Mouse (Mus musculus): Measurements from ENCODE around the gene Rcsd1. TPM values are rescaled to one million over a fixed set of nuclear protein-coding genes. Genes with fewer than 3 reads are reported as not detected.

Gene Rcsd1
- polyA plus RNA-seq, 1 experiment from 2014 or later = 8.3 TPM

- no peak overlapping the region for H3K4me3 ChIP-seq (replicated peaks; ENCODE audit: low read length)
- WGBS = 84% methylated on average over 8 of the region's 8 CpGs
- H3K36me3 ChIP-seq (ENCODE audit: control insufficient read depth, insufficient read depth) = no peaks in the 10 kb centered on the region
- H3K9ac ChIP-seq (replicated peaks; ENCODE audit: low read depth, low read length) = no peak overlapping the region
- no peak overlapping the region for H3K4me2 ChIP-seq (ENCODE audit: low read length)
- H3K27me3 ChIP-seq (replicated peaks; ENCODE audit: control insufficient read depth, insufficient read depth, low read length) = no peaks in the 10 kb centered on the region
- H3K27ac ChIP-seq (ENCODE audit: low read length) = no peak overlapping the region
- ATAC-seq = no peak
- no peaks in the 10 kb centered on the region for H3K9me3 ChIP-seq (ENCODE audit: control insufficient read depth, low read length)
- H3K4me1 ChIP-seq (replicated peaks; ENCODE audit: control insufficient read depth, insufficient read depth, low read length) = peaks cover 24% of the 10 kb centered on the region
Observed at GRCm38 (mm10) chr1:165631136-165631535, 78.4 kb downstream of the Rcsd1 start.

DNA sequence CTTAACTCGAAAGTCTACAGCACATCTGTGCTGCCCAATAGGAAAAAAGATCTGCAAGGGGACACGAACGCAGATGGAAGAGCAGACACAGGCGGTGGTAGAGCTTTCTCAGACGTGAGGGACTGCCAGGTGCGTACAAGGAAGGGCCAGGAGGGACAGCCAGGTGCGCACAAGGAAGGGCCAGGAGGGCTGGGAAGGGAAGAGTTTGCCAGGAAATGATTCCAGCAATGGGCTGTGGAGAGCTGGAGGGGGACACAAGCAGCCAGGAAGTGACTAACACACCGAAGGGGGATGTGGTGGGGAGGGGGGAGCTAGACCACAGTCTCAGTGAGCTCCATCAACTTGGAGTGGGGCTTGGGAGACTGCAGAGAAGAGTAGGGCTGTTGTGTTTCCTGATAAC lies 79.6 kb downstream of the Rcsd1 start:
- Histone ChIP-seq H3K36me3 (ENCODE audit: control insufficient read depth, insufficient read depth) (no peaks in the 10 kb centered on the region), H3K27ac (ENCODE audit: low read length) (no peak overlapping the region), H3K27me3 (replicated peaks; ENCODE audit: control insufficient read depth, insufficient read depth, low read length) (no peaks in the 10 kb centered on the region), H3K4me3 (replicated peaks; ENCODE audit: low read length) (no peak overlapping the region), H3K9me3 (ENCODE audit: control insufficient read depth, low read length) (no peaks in the 10 kb centered on the region), H3K4me1 (replicated peaks; ENCODE audit: control insufficient read depth, insufficient read depth, low read length) (peaks cover 19% of the 10 kb centered on the region), H3K4me2 (ENCODE audit: low read length) (no peak overlapping the region), H3K9ac (replicated peaks; ENCODE audit: low read depth, low read length) (no peak overlapping the region)
- ATAC-seq = no peak
- 40% methylated on average over 8 of the region's 8 CpGs for WGBS

GRCm38 (mm10) chr1:165628603-165629002 lies 81.0 kb downstream of the Rcsd1 start:
- Histone ChIP-seq H3K27me3 (replicated peaks; ENCODE audit: control insufficient read depth, insufficient read depth, low read length) (no peaks in the 10 kb centered on the region), H3K4me2 (ENCODE audit: low read length) (no peak overlapping the region), H3K4me1 (replicated peaks; ENCODE audit: control insufficient read depth, insufficient read depth, low read length) (peaks cover 17% of the 10 kb centered on the region), H3K4me3 (replicated peaks; ENCODE audit: low read length) (no peak overlapping the region), H3K36me3 (ENCODE audit: control insufficient read depth, insufficient read depth) (no peaks in the 10 kb centered on the region), H3K27ac (ENCODE audit: low read length) (no peak overlapping the region), H3K9ac (replicated peaks; ENCODE audit: low read depth, low read length) (no peak overlapping the region), H3K9me3 (ENCODE audit: control insufficient read depth, low read length) (no peaks in the 10 kb centered on the region)
- WGBS = 93% methylated on average over 1 of the region's 1 CpGs
- no peak for ATAC-seq

DNA sequence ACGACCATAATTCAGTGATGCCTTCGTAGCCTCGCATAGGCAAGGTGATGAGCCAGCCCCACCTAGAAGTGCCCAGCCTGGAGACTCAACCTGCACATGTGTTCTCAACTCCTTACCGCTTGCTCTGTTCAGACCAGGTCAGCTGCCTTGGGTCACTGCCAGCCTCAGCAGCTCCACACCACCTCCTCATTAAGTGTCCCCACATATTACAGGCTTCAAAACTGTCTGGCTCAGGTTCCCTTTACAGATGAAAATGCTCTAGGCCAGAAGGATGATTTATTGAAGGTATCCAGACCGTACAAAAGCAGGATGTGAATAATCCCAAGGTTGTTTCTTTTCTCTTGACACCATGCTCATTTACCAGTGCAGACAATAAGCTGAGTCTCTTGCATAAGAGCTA lies 83.7 kb downstream of the Rcsd1 start:
- 88% methylated on average over 5 of the region's 5 CpGs for WGBS
- Histone ChIP-seq H3K27me3 (replicated peaks; ENCODE audit: control insufficient read depth, insufficient read depth, low read length) (no peaks in the 10 kb centered on the region), H3K9me3 (ENCODE audit: control insufficient read depth, low read length) (no peaks in the 10 kb centered on the region), H3K36me3 (ENCODE audit: control insufficient read depth, insufficient read depth) (no peaks in the 10 kb centered on the region), H3K9ac (replicated peaks; ENCODE audit: low read depth, low read length) (no peak overlapping the region), H3K27ac (ENCODE audit: low read length) (no peak overlapping the region), H3K4me3 (replicated peaks; ENCODE audit: low read length) (no peak overlapping the region), H3K4me1 (replicated peaks; ENCODE audit: control insufficient read depth, insufficient read depth, low read length) (peaks cover 5% of the 10 kb centered on the region; the same call in 1 of the 2 replicates), H3K4me2 (ENCODE audit: low read length) (no peak overlapping the region)
- ATAC-seq = no peak

DNA sequence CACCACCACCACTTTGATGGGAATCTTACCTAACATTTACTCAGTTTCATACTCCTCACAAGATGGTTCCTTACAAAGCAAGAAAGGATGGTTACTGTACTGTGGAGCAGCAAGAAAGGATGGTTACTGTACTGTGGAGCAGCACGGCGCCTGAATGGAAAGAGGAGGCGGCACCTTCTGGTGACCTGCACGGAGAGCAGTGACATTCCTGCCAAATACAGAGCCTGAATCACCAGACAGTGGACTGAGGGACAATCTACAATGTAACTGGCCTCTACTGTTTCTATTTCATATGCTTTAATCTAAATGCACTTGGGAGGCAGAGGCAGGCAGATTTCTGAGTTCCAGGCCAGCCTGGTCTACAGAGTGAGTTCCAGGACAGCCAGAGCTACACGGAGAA lies 84.5 kb downstream of the Rcsd1 start:
- Histone ChIP-seq H3K27ac (ENCODE audit: low read length) (no peak overlapping the region), H3K9ac (replicated peaks; ENCODE audit: low read depth, low read length) (no peak overlapping the region), H3K9me3 (ENCODE audit: control insufficient read depth, low read length) (no peaks in the 10 kb centered on the region), H3K36me3 (ENCODE audit: control insufficient read depth, insufficient read depth) (no peaks in the 10 kb centered on the region), H3K4me3 (replicated peaks; ENCODE audit: low read length) (no peak overlapping the region), H3K4me2 (ENCODE audit: low read length) (no peak overlapping the region), H3K4me1 (replicated peaks; ENCODE audit: control insufficient read depth, insufficient read depth, low read length) (peaks cover 3% of the 10 kb centered on the region; the same call in 1 of the 2 replicates), H3K27me3 (replicated peaks; ENCODE audit: control insufficient read depth, insufficient read depth, low read length) (no peaks in the 10 kb centered on the region)
- WGBS = 90% methylated on average over 5 of the region's 5 CpGs
- ATAC-seq = no peak

GRCm38 (mm10) chr1:165618201-165618624 lies 91.3 kb downstream of the Rcsd1 start:
- peaks cover 6% of the 10 kb centered on the region for H3K36me3 ChIP-seq (ENCODE audit: control insufficient read depth, insufficient read depth)
- peaks cover 4% of the 10 kb centered on the region; the same call in 1 of the 2 replicates for H3K4me1 ChIP-seq (replicated peaks; ENCODE audit: control insufficient read depth, insufficient read depth, low read length)
- H3K4me3 ChIP-seq (replicated peaks; ENCODE audit: low read length) = no peak overlapping the region
- ATAC-seq = 0 out of 2 replicates have a peak, but pooled peaks have one; percentile 18
- no peak overlapping the region for H3K4me2 ChIP-seq (ENCODE audit: low read length)
- WGBS = 50% methylated on average over 9 of the region's 9 CpGs
- peaks cover 9% of the 10 kb centered on the region for H3K9me3 ChIP-seq (ENCODE audit: control insufficient read depth, low read length)
- no peak overlapping the region for H3K27ac ChIP-seq (ENCODE audit: low read length)
- no peaks in the 10 kb centered on the region for H3K27me3 ChIP-seq (replicated peaks; ENCODE audit: control insufficient read depth, insufficient read depth, low read length)
- no peak overlapping the region for H3K9ac ChIP-seq (replicated peaks; ENCODE audit: low read depth, low read length)

DNA sequence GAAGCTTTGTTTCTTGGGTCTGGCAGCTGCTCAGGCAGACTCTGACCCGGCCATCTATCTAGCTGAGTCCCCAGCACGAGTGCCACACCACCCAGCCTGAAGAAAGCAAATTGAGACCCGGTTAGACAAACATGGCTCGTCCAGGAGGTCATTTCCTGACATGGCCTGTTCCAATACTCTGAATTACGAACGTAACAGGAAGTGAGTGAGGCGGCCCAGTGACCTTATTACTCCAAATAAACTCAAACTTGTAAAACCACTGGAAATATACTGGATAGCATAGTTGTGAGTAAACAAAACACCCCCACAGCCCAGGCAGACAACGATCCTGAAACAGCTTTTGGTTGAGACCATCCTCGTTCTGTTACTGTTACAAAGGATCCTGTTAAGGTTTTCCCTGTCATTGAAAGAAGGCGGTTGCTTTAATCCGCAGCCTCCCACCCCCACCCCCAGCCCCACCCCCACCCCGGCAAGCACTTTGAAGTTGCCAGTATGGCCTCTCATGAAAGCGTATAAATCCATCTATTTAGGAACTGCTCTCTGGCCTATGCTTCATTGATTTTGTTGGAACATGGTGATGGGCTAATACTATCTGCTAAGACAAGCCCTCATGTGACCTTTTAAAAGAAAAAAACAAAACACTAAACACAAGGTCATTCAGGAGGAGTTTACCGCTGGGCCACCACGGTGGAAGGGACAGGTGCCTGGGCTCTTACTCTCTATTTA lies 92.2 kb downstream of the Rcsd1 start:
- no peak overlapping the region for H3K4me2 ChIP-seq (ENCODE audit: low read length)

DNA sequence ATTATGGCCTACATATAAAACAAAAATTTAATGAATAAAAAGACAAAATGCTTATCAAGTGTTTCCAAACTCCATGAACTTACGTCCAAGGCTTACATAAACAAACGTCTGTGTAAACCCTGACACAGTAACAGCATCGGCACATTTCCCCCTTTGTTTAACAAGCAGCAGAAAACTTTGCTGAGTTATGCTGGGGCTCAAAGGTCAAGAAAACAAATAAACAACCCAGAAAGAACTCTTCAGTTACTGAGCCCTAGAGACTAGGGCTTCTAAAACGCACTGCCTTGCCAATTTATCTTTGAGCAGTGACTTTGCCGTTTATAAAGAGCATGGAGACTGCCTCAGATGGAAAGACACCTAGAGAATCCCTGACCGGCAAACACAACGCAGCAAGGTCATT lies 92.9 kb downstream of the Rcsd1 start:
- Histone ChIP-seq H3K4me3 (replicated peaks; ENCODE audit: low read length) (no peak overlapping the region), H3K36me3 (ENCODE audit: control insufficient read depth, insufficient read depth) (peaks cover 6% of the 10 kb centered on the region), H3K4me2 (ENCODE audit: low read length) (no peak overlapping the region), H3K27me3 (replicated peaks; ENCODE audit: control insufficient read depth, insufficient read depth, low read length) (no peaks in the 10 kb centered on the region), H3K9ac (replicated peaks; ENCODE audit: low read depth, low read length) (no peak overlapping the region), H3K27ac (ENCODE audit: low read length) (0 out of 2 replicates have a peak overlapping the region, but pooled peaks have one; percentile 6), H3K9me3 (ENCODE audit: control insufficient read depth, low read length) (peaks cover 9% of the 10 kb centered on the region), H3K4me1 (replicated peaks; ENCODE audit: control insufficient read depth, insufficient read depth, low read length) (peaks cover 4% of the 10 kb centered on the region; the same call in 1 of the 2 replicates)
- WGBS = 65% methylated on average over 7 of the region's 7 CpGs
- no peak for ATAC-seq

More for the DNA sequence above, 92.2 kb downstream of the Rcsd1 start:
- peaks cover 6% of the 10 kb centered on the region for H3K36me3 ChIP-seq (ENCODE audit: control insufficient read depth, insufficient read depth)
- peaks cover 9% of the 10 kb centered on the region for H3K9me3 ChIP-seq (ENCODE audit: control insufficient read depth, low read length)
- no peak for ATAC-seq
- no peaks in the 10 kb centered on the region for H3K27me3 ChIP-seq (replicated peaks; ENCODE audit: control insufficient read depth, insufficient read depth, low read length)
- peaks cover 4% of the 10 kb centered on the region; the same call in 1 of the 2 replicates for H3K4me1 ChIP-seq (replicated peaks; ENCODE audit: control insufficient read depth, insufficient read depth, low read length)
- WGBS = 28% methylated on average over 15 of the region's 15 CpGs
- no peak overlapping the region for H3K9ac ChIP-seq (replicated peaks; ENCODE audit: low read depth, low read length)
- 0 out of 2 replicates have a peak overlapping the region, but pooled peaks have one; percentile 6 for H3K27ac ChIP-seq (ENCODE audit: low read length)
- H3K4me3 ChIP-seq (replicated peaks; ENCODE audit: low read length) = no peak overlapping the region

- Histone ChIP-seq H3K9ac (replicated peaks; ENCODE audit: low read depth, low read length) (no peak overlapping the region), H3K4me2 (ENCODE audit: low read length) (no peak overlapping the region), H3K9me3 (ENCODE audit: control insufficient read depth, low read length) (peaks cover 9% of the 10 kb centered on the region), H3K4me1 (replicated peaks; ENCODE audit: control insufficient read depth, insufficient read depth, low read length) (peaks cover 18% of the 10 kb centered on the region), H3K27me3 (replicated peaks; ENCODE audit: control insufficient read depth, insufficient read depth, low read length) (no peaks in the 10 kb centered on the region), H3K36me3 (ENCODE audit: control insufficient read depth, insufficient read depth) (peaks cover 6% of the 10 kb centered on the region), H3K27ac (ENCODE audit: low read length) (no peak overlapping the region), H3K4me3 (replicated peaks; ENCODE audit: low read length) (no peak overlapping the region)
- 96% methylated on average over 3 of the region's 3 CpGs for WGBS
- ATAC-seq = no peak
Observed at GRCm38 (mm10) chr1:165614793-165615192, 94.8 kb downstream of the Rcsd1 start.
